Comparison of ENCODE assay signal across 1 mouse cellular context in genomic region chr11:115766356-115766943, GRCm38 (mm10).
TF ChIP-seq lines count a peak whose summit lies in the region.

No protein-coding gene starts in this region.

TF ChIP-seq in MEL, 35 proteins besides CTCF, POLR2A, EP300 and RAD21 (continued from another document):
- no peak for TF ChIP-seq POLR2AphosphoS5 (IDR thresholded peaks at IDR 0.05; ENCODE audit: borderline replicate concordance, low read depth, low read length)
- TF ChIP-seq MAFK (IDR thresholded peaks at IDR 0.05; ENCODE audit: borderline replicate concordance, low read depth, low read length), result no peak
